Mouse (Mus musculus): ENCODE measurements around the gene Olfr794. TPM values are rescaled to one million over a fixed set of nuclear protein-coding genes. Genes with fewer than 3 reads are reported as not detected.

Gene Olfr794
- not detected in 2 replicates for polyA plus RNA-seq (2015; fragmentation: Nextera tagmentation; extraction: Ambion mirVana)

DNA sequence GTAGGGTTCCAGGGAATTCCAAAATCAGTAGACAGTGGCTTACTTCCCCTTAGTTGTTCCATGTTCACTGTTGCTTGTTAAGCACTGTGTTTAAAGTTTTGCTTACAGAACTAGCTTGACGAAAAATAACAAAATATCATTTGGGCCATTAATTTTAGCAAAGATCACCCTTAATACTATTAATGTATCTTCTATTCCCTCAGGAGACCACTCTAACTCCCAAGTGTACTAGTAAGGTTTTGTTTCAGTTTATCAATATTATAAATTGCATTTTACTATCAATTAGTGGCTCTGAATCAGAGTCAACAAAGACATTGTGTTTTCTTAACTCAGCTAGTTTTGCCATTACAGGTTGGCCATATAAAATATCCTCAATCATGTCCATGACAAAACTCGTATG, at the start of gene Olfr794:
Gene Olfr794 (plus strand): TSS at position 301 of the 400 bp plus-strand sequence.
- WGBS: 60% methylated on average over 2 of the region's 2 CpGs
- H3K27ac ChIP-seq (replicated peaks): no peak within 1 kb of the TSS
- H3K27me3 ChIP-seq (ENCODE audit: control insufficient read depth, insufficient read depth, low read length): no peaks in the 10 kb centered on the region
- no peak for DNase-seq (ENCODE audit: low spot score)
- no peaks in the 10 kb centered on the region for H3K4me1 ChIP-seq (replicated peaks; ENCODE audit: control insufficient read depth, insufficient read depth)
- H3K4me3 ChIP-seq (ENCODE audit: low read depth, low read length): no peak within 1 kb of the TSS
- H3K9ac ChIP-seq (ENCODE audit: low read length): no peak within 1 kb of the TSS
- ATAC-seq (ENCODE audit: low FRiP score, low TSS enrichment): no peak
- no peak for TF ChIP-seq CTCF (IDR thresholded peaks at IDR 0.05; ENCODE audit: low read depth)
- TF ChIP-seq EP300 (optimal IDR thresholded peaks at IDR 0.05): no peak
- H3K4me2 ChIP-seq (replicated peaks; ENCODE audit: low read depth): no peak within 1 kb of the TSS
- no peaks in the 10 kb centered on the region for H3K9me3 ChIP-seq (ENCODE audit: control insufficient read depth, low read length)
- H3K36me3 ChIP-seq (ENCODE audit: control insufficient read depth, insufficient read depth, low read length): no peaks in the 10 kb centered on the region

- H3K9ac ChIP-seq (ENCODE audit: low read length): no peak within 1 kb of the TSS
- no peak for ATAC-seq (ENCODE audit: low FRiP score, low TSS enrichment)
- no peak for TF ChIP-seq CTCF (IDR thresholded peaks at IDR 0.05; ENCODE audit: low read depth)
- TF ChIP-seq EP300 (optimal IDR thresholded peaks at IDR 0.05): no peak
These were observed 46.0 kb upstream of the Olfr794 start, which contains the start of gene Olfr791 for GRCm38 (mm10) chr10:129521492-129521891. TSS of gene Olfr791 (plus strand) at chr10:129521792.

GRCm38 (mm10) chr10:129538862-129539261, 28.6 kb upstream of the Olfr794 start, which contains the start of gene Olfr792:
TSS of gene Olfr792 (plus strand) at chr10:129539162.
- ATAC-seq (ENCODE audit: low FRiP score, low TSS enrichment): no peak
- no peak for TF ChIP-seq CTCF (IDR thresholded peaks at IDR 0.05; ENCODE audit: low read depth)
- no peak for TF ChIP-seq EP300 (optimal IDR thresholded peaks at IDR 0.05)
- no peaks in the 10 kb centered on the region for H3K9me3 ChIP-seq (ENCODE audit: control insufficient read depth, low read length)
- H3K9ac ChIP-seq (ENCODE audit: low read length): no peak within 1 kb of the TSS
- H3K4me2 ChIP-seq (replicated peaks; ENCODE audit: low read depth): no peak within 1 kb of the TSS
- no peak within 1 kb of the TSS for H3K4me3 ChIP-seq (ENCODE audit: low read depth, low read length)
- H3K27me3 ChIP-seq (ENCODE audit: control insufficient read depth, insufficient read depth, low read length): no peaks in the 10 kb centered on the region
- H3K4me1 ChIP-seq (replicated peaks; ENCODE audit: control insufficient read depth, insufficient read depth): no peaks in the 10 kb centered on the region
- no peak for DNase-seq (ENCODE audit: low spot score)
- no peaks in the 10 kb centered on the region for H3K36me3 ChIP-seq (ENCODE audit: control insufficient read depth, insufficient read depth, low read length)
- no peak within 1 kb of the TSS for H3K27ac ChIP-seq (replicated peaks)
- 75% methylated on average over 1 of the region's 1 CpGs for WGBS

More at GRCm38 (mm10) chr10:129521492-129521891, 46.0 kb upstream of the Olfr794 start, which contains the start of gene Olfr791:
- Histone ChIP-seq H3K4me2 (replicated peaks; ENCODE audit: low read depth) (no peak within 1 kb of the TSS), H3K27me3 (ENCODE audit: control insufficient read depth, insufficient read depth, low read length) (no peaks in the 10 kb centered on the region), H3K9me3 (ENCODE audit: control insufficient read depth, low read length) (no peaks in the 10 kb centered on the region), H3K36me3 (ENCODE audit: control insufficient read depth, insufficient read depth, low read length) (no peaks in the 10 kb centered on the region), H3K4me1 (replicated peaks; ENCODE audit: control insufficient read depth, insufficient read depth) (no peaks in the 10 kb centered on the region), H3K4me3 (ENCODE audit: low read depth, low read length) (no peak within 1 kb of the TSS), H3K27ac (replicated peaks) (no peak within 1 kb of the TSS)
- DNase-seq (ENCODE audit: low spot score): no peak
- 61% methylated on average over 3 of the region's 3 CpGs for WGBS

- H3K9me3 ChIP-seq (ENCODE audit: control insufficient read depth, low read length): no peaks in the 10 kb centered on the region
- no peak overlapping the region for H3K9ac ChIP-seq (ENCODE audit: low read length)
- 56% methylated on average over 1 of the region's 1 CpGs for WGBS
- no peaks in the 10 kb centered on the region for H3K36me3 ChIP-seq (ENCODE audit: control insufficient read depth, insufficient read depth, low read length)
- peak; percentile 31 for TF ChIP-seq CTCF (IDR thresholded peaks at IDR 0.05; ENCODE audit: low read depth)
- TF ChIP-seq EP300 (optimal IDR thresholded peaks at IDR 0.05): no peak
- H3K4me2 ChIP-seq (replicated peaks; ENCODE audit: low read depth): no peak overlapping the region
- no peak for ATAC-seq (ENCODE audit: low FRiP score, low TSS enrichment)
- H3K27me3 ChIP-seq (ENCODE audit: control insufficient read depth, insufficient read depth, low read length): no peaks in the 10 kb centered on the region
- H3K4me3 ChIP-seq (ENCODE audit: low read depth, low read length): no peak overlapping the region
- no peaks in the 10 kb centered on the region for H3K4me1 ChIP-seq (replicated peaks; ENCODE audit: control insufficient read depth, insufficient read depth)
- no peak overlapping the region for H3K27ac ChIP-seq (replicated peaks)
- DNase-seq (ENCODE audit: low spot score): no peak
These were observed 18.1 kb upstream of the Olfr794 start for GRCm38 (mm10) chr10:129549354-129549753.

GRCm38 (mm10) chr10:129577066-129577465, 9.6 kb downstream of the Olfr794 start:
- no peaks in the 10 kb centered on the region for H3K36me3 ChIP-seq (ENCODE audit: control insufficient read depth, insufficient read depth, low read length)
- H3K4me3 ChIP-seq (ENCODE audit: low read depth, low read length): no peak overlapping the region
- DNase-seq (ENCODE audit: low spot score): no peak
- WGBS: 43% methylated on average over 1 of the region's 1 CpGs
- H3K27me3 ChIP-seq (ENCODE audit: control insufficient read depth, insufficient read depth, low read length): no peaks in the 10 kb centered on the region
- H3K9ac ChIP-seq (ENCODE audit: low read length): no peak overlapping the region
- H3K4me1 ChIP-seq (replicated peaks; ENCODE audit: control insufficient read depth, insufficient read depth): no peaks in the 10 kb centered on the region
- no peak for TF ChIP-seq CTCF (IDR thresholded peaks at IDR 0.05; ENCODE audit: low read depth)
- no peak for TF ChIP-seq EP300 (optimal IDR thresholded peaks at IDR 0.05)
- H3K4me2 ChIP-seq (replicated peaks; ENCODE audit: low read depth): no peak overlapping the region
- ATAC-seq (ENCODE audit: low FRiP score, low TSS enrichment): no peak
- no peaks in the 10 kb centered on the region for H3K9me3 ChIP-seq (ENCODE audit: control insufficient read depth, low read length)
- no peak overlapping the region for H3K27ac ChIP-seq (replicated peaks)

GRCm38 (mm10) chr10:129612470-129612869, 45.0 kb downstream of the Olfr794 start, which contains the start of gene Olfr796:
TSS of gene Olfr796 (minus strand) at chr10:129612570.
- no peaks in the 10 kb centered on the region for H3K36me3 ChIP-seq (ENCODE audit: control insufficient read depth, insufficient read depth, low read length)
- no peaks in the 10 kb centered on the region for H3K27me3 ChIP-seq (ENCODE audit: control insufficient read depth, insufficient read depth, low read length)
- no peak within 1 kb of the TSS for H3K27ac ChIP-seq (replicated peaks)
- no peak within 1 kb of the TSS for H3K4me3 ChIP-seq (ENCODE audit: low read depth, low read length)
- H3K9me3 ChIP-seq (ENCODE audit: control insufficient read depth, low read length): no peaks in the 10 kb centered on the region
- no peak within 1 kb of the TSS for H3K9ac ChIP-seq (ENCODE audit: low read length)
- 81% methylated on average over 1 of the region's 1 CpGs for WGBS
- no peaks in the 10 kb centered on the region for H3K4me1 ChIP-seq (replicated peaks; ENCODE audit: control insufficient read depth, insufficient read depth)
- ATAC-seq (ENCODE audit: low FRiP score, low TSS enrichment) (no peak), DNase-seq (ENCODE audit: low spot score) (no peak)
- no peak within 1 kb of the TSS for H3K4me2 ChIP-seq (replicated peaks; ENCODE audit: low read depth)
- no peak for TF ChIP-seq EP300 (optimal IDR thresholded peaks at IDR 0.05)
- TF ChIP-seq CTCF (IDR thresholded peaks at IDR 0.05; ENCODE audit: low read depth): no peak
